Mouse (Mus musculus): ENCODE measurements around the gene H2-Q6.
"Not testable (repeated sequence)": the region's sequence is repeated elsewhere in the genome, so short reads cannot be mapped to it uniquely, and the experiment has no call there.

The H2-Q6 gene

GRCm38 (mm10) chr17:35435577-35435976 is 10.9 kb downstream of the H2-Q6 start:
- DNase-seq = not testable (repeated sequence)

DNA sequence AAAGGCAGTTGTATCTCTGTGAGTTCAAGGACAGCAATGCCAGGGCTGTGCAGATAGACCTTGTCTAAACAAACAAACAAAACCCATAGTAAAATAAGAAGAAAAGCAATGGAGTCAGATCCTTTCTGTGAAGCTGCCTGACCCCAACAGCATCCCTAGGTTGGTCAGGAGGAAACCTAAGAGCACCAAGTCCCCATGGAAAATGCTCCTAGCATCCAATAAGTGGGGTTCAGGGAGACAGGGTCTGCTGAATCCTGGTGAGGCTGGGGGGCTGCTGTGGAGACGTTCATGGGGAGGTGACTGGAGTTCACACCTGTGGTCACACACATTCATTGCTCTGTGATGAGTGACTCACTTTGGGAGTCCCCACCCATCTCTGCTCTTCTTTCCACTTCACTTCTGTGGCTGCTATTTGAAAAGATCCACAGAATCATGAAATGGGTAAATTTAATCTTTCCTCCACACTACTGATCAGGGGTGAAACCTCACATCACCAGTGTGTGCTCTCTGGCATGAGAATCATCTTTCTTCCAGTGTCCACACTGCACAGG is 12.8 kb downstream of the H2-Q6 start:
- not testable (repeated sequence) for DNase-seq

- DNase-seq = not testable (repeated sequence)
Observed at GRCm38 (mm10) chr17:35438395-35438794, 13.7 kb downstream of the H2-Q6 start.

DNA sequence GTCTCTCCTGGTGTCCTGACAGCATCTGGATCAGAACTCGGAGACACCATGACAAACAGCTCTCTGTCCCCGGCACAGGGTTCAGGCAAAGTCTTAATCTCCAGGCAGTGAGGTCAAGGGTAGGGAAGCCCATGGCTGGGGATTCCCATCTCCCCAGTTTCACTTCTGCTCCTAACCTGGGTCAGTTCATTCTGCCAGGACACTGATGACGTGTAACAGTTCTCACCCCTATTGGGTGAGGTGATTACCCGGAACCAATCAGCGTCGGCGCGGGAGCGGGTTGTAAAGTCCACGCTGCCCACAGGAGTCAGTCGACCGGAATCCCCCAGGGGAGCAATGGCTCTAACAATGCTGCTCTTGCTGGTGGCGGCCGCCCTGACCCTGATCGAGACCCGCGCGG is 14.2 kb downstream of the H2-Q6 start, which contains the start of gene H2-Q7:
H2-Q7 (plus strand) TSS at position 271 of the 400 bp plus-strand sequence.
- peak; percentile 84 to 87 for DNase-seq

DNA sequence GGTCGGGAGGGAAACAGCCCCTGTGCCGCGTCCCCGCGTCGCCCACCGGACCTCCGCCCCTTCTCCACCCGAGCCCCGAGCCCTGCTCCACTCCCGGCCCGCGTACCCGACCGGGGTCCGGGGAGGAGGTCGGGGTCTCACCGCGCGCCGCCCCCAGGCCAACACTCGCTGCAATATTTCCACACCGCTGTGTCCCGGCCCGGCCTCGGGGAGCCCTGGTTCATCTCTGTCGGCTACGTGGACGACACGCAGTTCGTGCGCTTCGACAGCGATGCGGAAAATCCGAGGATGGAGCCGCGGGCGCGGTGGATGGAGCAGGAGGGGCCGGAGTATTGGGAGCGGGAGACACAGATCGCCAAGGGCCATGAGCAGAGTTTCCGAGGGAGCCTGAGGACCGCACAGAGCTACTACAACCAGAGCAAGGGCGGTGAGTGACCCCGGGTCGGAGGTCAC is 14.7 kb downstream of the H2-Q6 start:
- DNase-seq = peak; percentile 28 to 38

DNA sequence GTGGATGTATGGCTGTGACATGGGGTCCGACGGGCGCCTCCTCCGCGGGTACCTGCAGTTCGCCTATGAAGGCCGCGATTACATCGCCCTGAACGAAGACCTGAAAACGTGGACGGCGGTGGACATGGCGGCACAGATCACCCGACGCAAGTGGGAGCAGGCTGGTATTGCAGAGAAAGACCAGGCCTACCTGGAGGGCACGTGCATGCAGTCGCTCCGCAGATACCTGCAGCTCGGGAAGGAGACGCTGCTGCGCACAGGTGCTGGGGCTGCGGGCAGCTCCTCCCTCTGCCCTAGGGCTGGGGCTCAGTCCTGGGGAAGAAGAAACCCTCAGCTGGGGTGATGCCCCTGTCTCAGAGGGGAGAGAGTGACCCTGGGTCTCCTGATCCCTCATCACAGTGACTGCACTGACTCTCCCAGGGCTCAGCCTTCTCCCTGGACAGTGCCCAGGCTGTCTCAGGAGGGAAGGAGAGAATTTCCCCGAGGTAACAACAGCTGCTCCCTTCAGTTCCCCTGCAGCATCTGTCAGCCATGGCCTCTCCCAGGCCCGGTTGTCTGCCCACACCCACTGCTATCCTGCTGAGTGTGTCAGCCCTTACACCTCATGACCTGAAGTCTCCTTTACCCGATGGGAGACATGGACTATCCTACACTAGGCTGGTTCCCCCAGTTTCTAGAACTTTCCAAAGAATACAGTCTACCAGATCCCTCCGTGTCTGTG is 15.4 kb downstream of the H2-Q6 start:
- not testable (repeated sequence) for DNase-seq

DNA sequence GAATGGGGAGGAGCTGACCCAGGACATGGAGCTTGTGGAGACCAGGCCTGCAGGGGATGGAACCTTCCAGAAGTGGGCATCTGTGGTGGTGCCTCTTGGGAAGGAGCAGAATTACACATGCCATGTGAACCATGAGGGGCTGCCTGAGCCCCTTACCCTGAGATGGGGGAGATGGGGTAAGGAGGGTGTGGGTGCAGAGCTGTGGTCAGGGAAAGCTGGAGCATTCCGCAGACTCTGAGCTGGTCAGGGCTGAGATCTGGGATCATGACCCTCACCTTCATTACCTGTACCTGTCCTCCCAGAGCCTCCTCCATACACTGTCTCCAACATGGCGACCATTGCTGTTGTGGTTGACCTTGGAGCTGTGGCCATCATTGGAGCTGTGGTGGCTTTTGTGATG is 17.7 kb downstream of the H2-Q6 start:
- not testable (repeated sequence) for DNase-seq

GRCm38 (mm10) chr17:35444510-35444909 is 19.9 kb downstream of the H2-Q6 start:
- DNase-seq = not testable (repeated sequence)

DNA sequence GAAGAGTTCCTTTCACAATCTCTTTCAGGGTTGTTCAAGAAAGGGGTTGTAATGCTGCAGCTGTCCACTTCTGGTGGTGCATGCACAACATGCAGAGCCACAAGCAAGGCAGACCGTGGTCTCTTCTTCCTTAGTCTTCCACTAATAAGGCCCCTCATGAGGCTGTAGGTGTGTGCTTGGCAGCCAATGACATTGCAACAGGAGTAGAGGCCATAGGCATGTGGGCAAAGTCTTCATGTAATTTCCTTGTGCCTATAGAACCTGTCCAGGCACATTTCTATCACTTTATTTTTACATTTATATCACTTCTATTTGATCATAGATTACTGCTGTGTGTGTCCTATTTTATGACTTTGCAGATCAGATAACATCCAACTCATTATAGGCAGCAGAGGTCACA is 33.6 kb downstream of the H2-Q6 start:
- DNase-seq = not testable (repeated sequence)

DNA sequence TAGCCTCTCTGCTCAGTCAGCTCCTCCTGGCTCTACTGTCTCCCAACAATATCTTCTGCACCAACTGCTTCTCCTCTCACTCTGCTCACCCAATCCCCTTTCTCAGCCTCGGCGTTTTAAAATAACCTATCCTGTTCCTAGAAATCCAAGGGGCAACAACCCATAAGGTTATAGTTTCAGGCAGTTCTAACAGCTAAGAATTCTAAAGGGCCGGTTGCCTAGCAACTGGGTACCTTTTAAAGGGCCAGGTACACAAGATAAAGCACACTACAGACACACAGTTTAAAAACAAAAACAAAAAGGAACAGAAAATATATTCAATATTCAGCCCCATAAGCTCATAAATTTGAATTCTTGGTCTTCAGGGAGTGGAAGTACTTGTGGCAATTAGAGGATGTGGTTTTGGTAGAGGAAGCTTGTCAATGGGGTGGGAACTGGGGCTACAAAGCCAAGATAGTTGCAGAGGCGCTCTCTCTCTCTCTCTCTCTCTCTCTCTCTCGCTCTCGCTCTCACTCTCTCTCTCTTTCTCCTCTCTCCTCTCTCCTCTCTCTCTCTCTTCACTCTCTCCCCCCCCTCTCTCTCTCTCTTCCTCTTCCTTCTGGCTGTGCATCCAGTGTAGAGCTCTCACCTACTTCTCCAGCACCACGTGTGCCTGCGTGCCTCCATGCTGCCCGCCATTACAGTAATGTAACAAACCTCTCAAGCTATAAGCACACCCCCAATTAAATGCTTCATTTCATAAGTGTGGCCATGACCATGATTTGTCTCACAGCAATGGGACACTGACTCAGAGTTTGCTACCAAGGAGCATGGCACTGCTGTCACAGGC is 36.1 kb downstream of the H2-Q6 start:
- DNase-seq = not testable (repeated sequence)

DNA sequence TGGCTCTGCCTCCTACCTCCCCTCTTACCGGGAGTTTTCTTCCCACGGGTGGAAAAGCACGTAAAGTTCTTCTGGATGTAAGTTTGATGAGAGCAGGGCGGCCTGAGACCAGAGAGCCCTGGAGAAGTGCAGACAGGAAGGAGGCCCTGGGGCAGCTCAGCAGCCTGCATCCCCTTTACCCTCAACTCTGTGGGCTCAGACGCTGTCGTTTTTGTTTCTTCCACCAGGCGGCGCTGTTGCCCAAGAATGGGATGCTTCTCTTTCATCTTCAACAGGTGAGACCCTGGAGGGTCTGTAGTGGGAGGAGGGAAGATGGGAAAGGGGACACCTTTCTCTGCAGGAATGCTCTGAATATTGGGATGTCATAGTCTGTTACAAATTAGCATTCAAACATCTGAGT is 41.0 kb downstream of the H2-Q6 start:
- DNase-seq = peak in 1 of 2 experiments; percentile 55

- DNase-seq = not testable (repeated sequence)
Observed at GRCm38 (mm10) chr17:35468936-35469335, 44.3 kb downstream of the H2-Q6 start.

GRCm38 (mm10) chr17:35469842-35470751 is 45.4 kb downstream of the H2-Q6 start, which contains the start of gene H2-Q10:
Gene H2-Q10, plus strand, starts transcription at chr17:35470089.
- no peak for DNase-seq
